Mouse (Mus musculus) lung, adult 2 months (tissue): ENCODE measurements at regions not wholly inside any gene's neighbourhood (a gene's known extent, or its start where the extent isn't known, plus 50 kb on each side); places are given as distances from the start of the nearest gene placed in this dataset.

Experiments
- DNase-seq: peaks from one replicate; pipeline ENCODE4 v3.0.0; 2022
- H3K4me1 ChIP-seq: fragments of 200-500 bp; 2 replicates; pipeline ENCODE4 v1.6.1; 2011; ENCODE audit warnings: low read length; ENCODE audit not compliant: control insufficient read depth, insufficient read depth
- H3K4me3 ChIP-seq: fragments of 200-500 bp; replicated peaks from 2 replicates; pipeline ENCODE3; 2011; ENCODE audit warnings: low read depth, mild to moderate bottlenecking, control low read depth, low read length; ENCODE audit errors: extremely low read depth
- CTCF ChIP-seq: fragments of 200-500 bp; IDR thresholded peaks from 2 replicates; pipeline ENCODE4 v1.5.1; 2011; ENCODE audit warnings: mild to moderate bottlenecking, low read length, control low read depth; ENCODE audit not compliant: insufficient read depth
- POLR2A ChIP-seq: fragments of 200-500 bp; IDR thresholded peaks from 2 replicates; pipeline ENCODE4 v1.6.1; 2011; ENCODE audit warnings: low read depth, mild to moderate bottlenecking, control low read depth, low read length, borderline replicate concordance; ENCODE audit errors: extremely low read depth
- WGBS: fragments of 180-500 bp; shearing (Covaris S2); methylation state at CpG from one replicate; pipeline ENCODE4 v1.1.7; 2018; 5-methylcytosine and 5-hydroxymethylcytosine counted together

DNA sequence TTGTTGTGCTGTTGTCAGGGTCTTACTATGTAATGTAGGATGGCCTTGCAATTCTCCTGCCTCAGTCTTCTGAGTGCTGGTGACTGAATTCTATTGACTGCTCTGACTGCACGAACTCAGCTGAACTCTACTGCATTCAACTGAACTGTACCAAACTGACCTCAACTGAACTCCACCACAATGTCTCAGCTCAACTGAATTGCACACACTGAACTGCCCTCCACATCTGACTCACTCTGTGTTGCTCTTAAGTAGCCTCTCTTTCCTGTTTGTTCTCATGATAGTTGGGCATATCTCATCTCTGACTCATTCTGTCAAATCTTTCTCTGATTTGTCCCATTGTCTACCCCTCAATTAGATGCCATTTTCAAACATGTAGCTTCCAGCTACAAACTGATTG is 306.1 kb downstream of the Hace1 start:
- no peak for TF ChIP-seq CTCF
- no peak for TF ChIP-seq POLR2A
- no peak overlapping the region for H3K4me3 ChIP-seq
- no peaks in the 10 kb centered on the region; the same call in 1 of the 2 replicates for H3K4me1 ChIP-seq
- WGBS, result 85% methylated on average over 1 of the region's 1 CpGs
- DNase-seq, result no peak

DNA sequence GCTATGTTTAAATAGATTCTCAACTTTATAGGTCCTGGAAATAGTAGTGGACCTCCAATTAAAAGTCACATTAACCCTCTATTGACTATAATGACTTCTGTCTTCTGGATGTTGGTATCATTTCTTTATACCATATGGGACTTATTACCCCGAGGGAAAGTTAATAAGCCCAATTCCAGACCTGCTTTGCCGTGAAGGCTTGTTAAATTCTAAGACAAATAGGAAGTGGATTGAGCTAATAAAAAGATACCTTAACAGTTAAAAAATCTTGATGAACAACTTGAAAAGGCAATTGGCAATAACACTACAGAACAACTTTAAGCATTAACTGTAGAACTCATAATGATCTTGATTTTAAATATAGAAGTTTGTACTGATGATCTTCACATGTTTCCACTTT is 309.0 kb downstream of the Hace1 start:
- DNase-seq, result no peak
- H3K4me3 ChIP-seq, result no peak overlapping the region
- TF ChIP-seq CTCF (no peak), POLR2A (no peak)
- H3K4me1 ChIP-seq, result no peaks in the 10 kb centered on the region; the same call in 1 of the 2 replicates
- WGBS, result 81% methylated on average over 2 of the region's 2 CpGs

DNA sequence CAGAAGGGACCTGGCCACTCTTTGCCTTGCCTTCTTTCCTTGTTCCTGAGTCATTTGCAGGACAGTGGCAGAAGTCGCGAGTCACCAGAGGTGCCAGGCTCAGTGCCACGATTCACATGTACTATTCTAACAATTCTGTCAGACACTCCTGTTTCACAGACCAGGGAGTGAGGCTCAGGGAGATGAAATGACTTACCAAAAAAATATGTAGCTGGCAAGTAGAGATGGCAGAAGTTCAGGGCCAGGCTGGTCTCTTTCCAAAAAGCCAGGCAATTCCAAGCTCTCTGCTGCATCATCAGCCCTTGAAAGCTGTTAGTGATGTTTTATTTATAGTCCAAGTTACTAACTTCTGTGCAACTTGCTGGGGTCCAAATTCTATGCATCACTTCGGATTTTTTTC is 311.2 kb downstream of the Hace1 start:
- peak; percentile 6 for DNase-seq
- TF ChIP-seq POLR2A (no peak), CTCF (no peak)

GRCm38 (mm10) chr10:45889381-45889951 is 311.8 kb downstream of the Hace1 start:
- DNase-seq, result no peak
- no peak overlapping the region for H3K4me3 ChIP-seq

More for the DNA sequence above, 311.2 kb downstream of the Hace1 start:
- H3K4me1 ChIP-seq, result no peaks in the 10 kb centered on the region; the same call in 1 of the 2 replicates
- H3K4me3 ChIP-seq, result no peak overlapping the region
- WGBS, result 49% methylated on average over 4 of the region's 4 CpGs

DNA sequence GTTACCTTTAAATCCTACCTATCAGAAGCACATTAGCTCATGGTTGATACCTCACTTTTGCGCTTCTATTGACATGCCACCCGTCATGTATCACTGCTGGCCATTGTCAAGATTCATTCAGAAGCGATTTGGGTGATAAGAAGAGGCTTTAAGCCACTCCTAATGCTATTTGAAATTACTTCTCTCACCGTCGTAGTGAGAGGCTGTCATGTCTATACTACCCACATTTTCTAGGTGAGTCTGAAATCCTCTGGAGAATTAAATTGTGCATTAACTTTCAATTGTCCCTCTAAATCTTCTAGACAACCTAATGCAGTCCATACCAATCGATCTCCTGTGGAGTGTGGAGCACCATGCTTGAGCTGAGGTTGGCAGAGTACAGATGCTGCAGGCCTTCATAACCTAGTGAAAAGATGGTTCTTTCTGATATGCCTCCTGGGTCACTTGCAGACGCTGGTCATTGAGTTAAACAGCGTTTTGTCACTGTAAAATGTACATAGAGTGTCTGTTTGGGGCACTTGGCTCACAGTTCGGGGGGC is 312.5 kb downstream of the Hace1 start:
- DNase-seq, result no peak
- Histone ChIP-seq H3K4me1 (no peaks in the 10 kb centered on the region; the same call in 1 of the 2 replicates), H3K4me3 (no peak overlapping the region)
- TF ChIP-seq CTCF (no peak), POLR2A (no peak)
- 87% methylated on average over 9 of the region's 9 CpGs for WGBS

More at GRCm38 (mm10) chr10:45889381-45889951, 311.8 kb downstream of the Hace1 start:
- no peaks in the 10 kb centered on the region; the same call in 1 of the 2 replicates for H3K4me1 ChIP-seq
- 69% methylated on average over 13 of the region's 13 CpGs for WGBS
- TF ChIP-seq CTCF (no peak), POLR2A (no peak)

- WGBS, result 68% methylated on average over 2 of the region's 2 CpGs
- Histone ChIP-seq H3K4me3 (no peak overlapping the region), H3K4me1 (no peaks in the 10 kb centered on the region; the same call in 1 of the 2 replicates)
- TF ChIP-seq POLR2A (no peak), CTCF (no peak)
- DNase-seq, result no peak
Measured at GRCm38 (mm10) chr10:45892464-45892863, 314.8 kb downstream of the Hace1 start.

GRCm38 (mm10) chr10:45893894-45894831 is 316.5 kb downstream of the Hace1 start:
- H3K4me1 ChIP-seq, result no peaks in the 10 kb centered on the region
- WGBS, result 52% methylated on average over 2 of the region's 2 CpGs
- H3K4me3 ChIP-seq, result no peak overlapping the region
- no peak for DNase-seq
- no peak for TF ChIP-seq CTCF
- no peak for TF ChIP-seq POLR2A

DNA sequence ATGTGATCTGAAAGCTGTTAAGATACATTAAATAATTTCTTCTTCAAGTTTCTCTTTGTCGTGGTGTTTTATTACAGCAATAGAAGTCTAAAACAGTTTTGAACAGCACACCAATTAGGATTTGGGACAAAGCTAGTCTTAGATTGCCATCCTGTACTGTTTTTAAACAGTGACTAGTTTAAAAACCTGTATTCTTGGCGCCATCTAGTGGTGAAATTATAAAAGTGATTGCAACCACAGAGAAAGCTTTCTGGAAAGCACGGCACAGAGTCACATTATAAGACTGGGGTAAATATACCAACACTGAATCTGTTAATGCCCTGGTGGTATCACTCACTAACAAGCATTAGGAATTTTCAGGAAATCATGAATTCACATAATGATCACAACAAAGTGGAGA is 339.3 kb downstream of the Hace1 start:
- WGBS, result 22% methylated on average over 3 of the region's 3 CpGs
- DNase-seq, result no peak
- no peaks in the 10 kb centered on the region for H3K4me1 ChIP-seq
- TF ChIP-seq CTCF, result no peak
- no peak for TF ChIP-seq POLR2A
- no peak overlapping the region for H3K4me3 ChIP-seq

- TF ChIP-seq POLR2A, result no peak
- TF ChIP-seq CTCF, result no peak
- no peak overlapping the region for H3K4me3 ChIP-seq
- no peak for DNase-seq
- WGBS, result 24% methylated on average over 1 of the region's 1 CpGs
- H3K4me1 ChIP-seq, result no peaks in the 10 kb centered on the region
Measured at GRCm38 (mm10) chr10:45925746-45926145, 348.1 kb downstream of the Hace1 start.

DNA sequence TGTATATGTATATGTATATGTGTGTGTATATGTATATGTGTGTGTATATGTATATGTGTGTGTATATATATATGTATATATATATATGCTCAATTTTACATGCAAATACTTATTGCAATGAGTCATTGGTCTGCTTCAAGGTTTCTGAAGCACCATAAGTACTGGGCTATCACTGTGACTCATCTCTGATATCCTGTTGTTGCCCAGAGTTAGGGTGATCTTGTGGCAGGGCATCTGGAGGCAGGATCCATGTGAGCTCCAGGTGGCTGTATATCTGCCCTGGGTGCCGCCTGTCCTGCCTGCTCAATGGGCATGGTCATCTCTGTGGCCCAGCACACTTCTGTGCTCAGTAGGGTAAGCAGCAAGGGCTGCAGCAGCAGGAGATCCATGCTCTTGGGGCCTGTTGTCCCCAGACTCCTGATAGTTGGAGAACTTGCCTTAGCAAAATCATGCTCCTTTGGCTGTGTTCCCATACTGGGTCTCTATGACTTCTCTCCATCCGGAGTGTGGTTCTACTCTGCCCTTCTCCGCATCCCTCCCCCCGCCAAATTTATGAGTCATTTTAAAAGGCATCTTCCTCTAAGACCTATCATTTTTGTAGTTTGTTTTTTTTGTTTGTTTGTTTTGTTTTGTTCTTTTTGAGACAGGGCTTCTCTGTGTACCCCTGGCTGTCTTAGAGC is 356.1 kb downstream of the Hace1 start:
- Histone ChIP-seq H3K4me3 (no peak overlapping the region), H3K4me1 (no peaks in the 10 kb centered on the region)
- no peak for DNase-seq
- TF ChIP-seq POLR2A, result no peak
- TF ChIP-seq CTCF, result no peak
- WGBS, result 88% methylated on average over 4 of the region's 4 CpGs
